Mouse (Mus musculus): Measurements from ENCODE around the gene Ubtd2.

DNA sequence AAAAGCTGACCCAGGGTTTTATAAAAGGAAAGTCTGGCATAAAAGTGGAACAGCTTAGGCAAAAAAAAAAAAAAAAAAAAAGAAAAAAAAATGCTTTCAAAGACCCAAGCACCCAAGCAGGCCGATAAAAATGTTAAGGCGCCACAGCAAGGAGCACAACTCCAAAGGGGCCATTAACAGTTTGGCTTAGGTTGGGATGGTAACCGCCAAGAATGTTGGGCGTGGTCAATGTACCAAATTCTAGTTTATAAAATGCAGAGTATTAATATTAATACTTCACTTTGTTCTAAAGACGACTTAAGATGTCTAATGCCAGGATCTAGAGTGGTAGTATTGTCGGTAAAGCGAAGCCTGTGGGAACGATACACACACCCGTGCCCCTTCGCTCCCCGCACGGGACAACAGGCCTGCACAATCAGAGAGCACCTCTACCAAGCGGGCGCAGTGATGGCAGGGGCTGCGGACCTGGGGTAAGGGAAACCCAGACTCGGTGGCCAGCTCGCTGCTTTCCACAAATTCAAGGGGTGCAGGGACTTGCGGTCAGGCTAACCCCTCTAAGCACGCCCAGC, 855 bp upstream of the Ubtd2 start:
- TF ChIP-seq CTCF (IDR thresholded peaks at IDR 0.05; ENCODE audit: extremely low read depth, insufficient read length, insufficient replicate concordance, low read depth, low read length) (no peak), POLR2A (IDR thresholded peaks at IDR 0.05; ENCODE audit: low read depth, low read length) (no peak)

All from small intestine, adult 2 months (tissue).